Mouse (Mus musculus): ENCODE results near the gene 1810062G17Rik.

Gene 1810062G17Rik

DNA sequence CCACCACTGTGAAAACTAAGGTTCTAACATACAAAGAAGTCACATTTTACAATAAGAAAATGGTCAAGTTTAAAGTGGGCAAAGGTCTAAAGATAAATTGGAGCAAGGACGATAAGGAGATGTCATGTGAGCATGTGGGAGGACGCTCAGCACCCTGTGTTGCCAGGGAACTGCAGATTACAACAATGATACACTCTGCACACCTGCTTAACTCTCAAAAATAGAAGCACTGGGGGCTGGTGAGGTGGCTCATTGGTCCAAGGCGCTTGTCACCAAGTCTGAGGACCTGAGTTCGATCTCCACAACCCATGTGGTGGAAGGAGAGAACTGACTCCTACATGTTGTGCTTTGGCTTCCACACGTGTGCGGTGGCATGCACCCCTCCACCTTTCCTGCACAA lies 35.8 kb downstream of the 1810062G17Rik start:
- DNase-seq: no peak

DNA sequence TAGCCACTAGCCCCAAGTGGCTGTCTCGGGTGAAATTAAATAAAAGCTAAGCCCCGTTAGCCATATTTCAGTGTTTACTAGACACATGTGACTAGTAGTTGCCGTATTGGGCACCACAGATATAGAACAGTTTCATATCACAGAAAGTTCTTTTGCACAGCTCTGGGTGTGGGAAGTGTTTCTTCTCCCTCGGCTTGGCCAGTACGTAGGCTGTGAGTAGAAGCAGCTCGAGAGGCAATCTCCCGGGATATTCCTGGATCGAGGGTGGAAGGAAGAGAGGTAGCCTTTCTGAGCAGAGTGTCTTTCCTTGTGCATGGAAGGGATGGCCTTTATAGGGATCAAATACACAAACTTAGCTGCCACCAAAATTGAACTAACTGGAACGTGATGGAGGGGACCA lies 40.5 kb downstream of the 1810062G17Rik start:
- no peak for DNase-seq

- no peak for DNase-seq
Measured at GRCm38 (mm10) chr3:36521073-36522060, 45.6 kb downstream of the 1810062G17Rik start, which contains the start of gene Gm11549. Gene Gm11549 (minus strand): TSS chr3:36521813.

- DNase-seq: no peak
Measured at GRCm38 (mm10) chr3:36522137-36522536, 46.4 kb downstream of the 1810062G17Rik start.

DNA sequence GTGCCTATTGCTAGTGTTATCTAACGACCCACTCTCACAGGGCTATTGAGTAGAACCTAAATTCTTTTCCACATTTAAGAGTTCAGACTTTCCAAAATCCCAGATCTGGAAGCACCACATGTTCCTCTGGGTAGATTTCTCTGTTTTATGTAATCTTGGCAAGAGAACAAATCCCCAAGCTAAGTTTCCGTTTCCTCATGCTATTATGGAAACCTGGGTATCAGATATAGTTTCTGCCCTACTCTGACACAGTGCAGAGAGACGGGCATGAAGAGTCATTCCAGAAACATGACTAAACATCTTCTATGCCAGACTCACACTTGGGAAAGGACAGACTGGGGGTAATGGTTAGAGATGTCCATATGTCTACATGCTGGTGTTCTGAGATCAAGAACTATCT lies 48.7 kb downstream of the 1810062G17Rik start:
- no peak for DNase-seq

DNA sequence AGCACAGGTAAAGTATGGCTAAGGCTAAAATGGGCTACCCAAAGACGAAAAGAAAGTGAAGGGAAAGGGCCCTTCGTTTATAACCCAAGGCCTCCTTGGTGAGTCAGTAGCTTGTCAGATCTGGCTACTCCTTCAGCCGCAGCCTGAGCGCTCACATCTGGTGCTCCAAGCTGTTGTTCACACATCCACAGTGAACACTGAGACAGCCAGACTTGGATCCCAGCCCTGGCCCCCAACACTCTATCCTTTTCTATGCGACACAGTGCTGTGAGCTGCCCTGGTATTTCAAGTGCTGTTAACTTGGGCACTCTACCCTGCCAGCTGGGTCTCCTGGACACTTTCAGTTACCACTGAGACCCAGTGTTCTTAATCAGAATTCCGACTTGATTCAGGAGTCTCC lies 54.6 kb downstream of the 1810062G17Rik start:
- DNase-seq: peak; percentile 58 to 85

DNA sequence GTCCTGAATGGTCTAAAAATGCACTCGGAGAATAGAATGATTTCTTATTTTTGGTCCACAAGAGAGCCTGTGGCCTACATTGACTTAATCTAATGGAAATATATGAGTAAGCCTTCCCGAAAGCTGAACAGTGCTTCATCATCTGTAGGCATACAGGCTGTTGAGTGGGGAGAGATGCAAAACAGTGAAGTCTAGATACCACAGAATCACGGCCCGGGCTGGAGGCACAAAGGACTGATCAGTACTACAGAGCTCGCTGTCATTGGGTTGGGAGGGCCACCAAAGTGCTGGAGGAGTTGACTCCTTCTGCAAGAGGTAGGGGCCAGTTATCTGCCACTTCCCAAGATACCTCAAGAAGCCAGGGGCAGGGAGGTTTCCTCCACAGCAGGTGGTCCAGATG lies 55.0 kb downstream of the 1810062G17Rik start:
- no peak for DNase-seq

DNA sequence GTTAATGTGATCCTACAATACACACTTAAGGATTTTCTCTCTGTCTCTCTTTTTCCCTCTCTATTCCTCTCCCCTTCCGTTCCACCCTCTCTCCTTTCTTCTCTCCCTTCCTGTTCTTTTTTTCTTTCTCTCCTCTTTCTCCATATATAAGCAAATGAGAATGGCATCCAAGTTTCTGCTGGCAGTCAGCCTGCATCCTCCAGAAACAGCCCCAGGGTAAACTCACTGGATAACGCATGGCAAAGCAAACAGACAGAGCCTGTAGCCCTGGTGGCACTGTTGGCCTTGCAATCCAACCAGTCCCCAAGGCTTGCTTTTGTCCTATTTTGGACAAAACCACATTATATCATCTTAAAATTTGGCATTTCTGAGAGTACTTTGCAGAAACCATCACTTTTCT lies 55.5 kb downstream of the 1810062G17Rik start:
- DNase-seq: no peak
